Mouse (Mus musculus) right cerebral cortex, adult 18-20 months (tissue): ENCODE measurements at regions not wholly inside any gene's neighbourhood (a gene's known extent, or its start where the extent isn't known, plus 50 kb on each side); places are given as distances from the start of the nearest gene placed in this dataset.
"Not testable (repeated sequence)": the region's sequence is repeated elsewhere in the genome, so short reads cannot be mapped to it uniquely, and the experiment has no call there.

Experiments used
- DNase-seq: peaks from one replicate; pipeline ENCODE4 v3.0.0; 2022; ENCODE audit warnings: mixed read lengths

DNA sequence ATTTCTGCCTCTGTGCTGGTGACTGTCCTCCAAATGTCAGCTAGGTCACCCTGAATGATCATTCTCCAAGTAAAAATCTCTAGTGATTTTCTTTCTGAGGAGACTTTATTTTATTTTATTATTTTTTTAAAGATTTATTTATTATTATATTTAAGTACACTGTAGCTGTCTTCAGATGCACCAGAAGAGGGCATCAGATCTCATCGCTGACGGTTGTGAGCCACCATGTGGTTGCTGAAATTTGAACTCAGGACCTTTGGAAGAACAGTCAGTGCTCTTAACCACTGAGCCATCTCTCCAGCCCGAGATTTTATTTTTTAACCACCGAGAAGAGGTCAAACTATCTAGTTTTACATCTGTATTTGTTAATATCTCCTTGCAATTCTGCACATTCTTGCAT, 50.5 kb upstream of the Slc44a3 start:
- not testable (repeated sequence) for DNase-seq
